Mouse (Mus musculus) adrenal gland, adult (tissue): ENCODE measurements around the gene Gm20388.

Experiments used
- DNase-seq, 2 experiments: peaks; one replicate each; pipeline ENCODE4 v3.0.0; 2022 to 2023; ENCODE audit warnings: low spot score in 1 of 2; ENCODE audit not compliant: inconsistent age in 2 of 2

Gm20388 gene

DNA sequence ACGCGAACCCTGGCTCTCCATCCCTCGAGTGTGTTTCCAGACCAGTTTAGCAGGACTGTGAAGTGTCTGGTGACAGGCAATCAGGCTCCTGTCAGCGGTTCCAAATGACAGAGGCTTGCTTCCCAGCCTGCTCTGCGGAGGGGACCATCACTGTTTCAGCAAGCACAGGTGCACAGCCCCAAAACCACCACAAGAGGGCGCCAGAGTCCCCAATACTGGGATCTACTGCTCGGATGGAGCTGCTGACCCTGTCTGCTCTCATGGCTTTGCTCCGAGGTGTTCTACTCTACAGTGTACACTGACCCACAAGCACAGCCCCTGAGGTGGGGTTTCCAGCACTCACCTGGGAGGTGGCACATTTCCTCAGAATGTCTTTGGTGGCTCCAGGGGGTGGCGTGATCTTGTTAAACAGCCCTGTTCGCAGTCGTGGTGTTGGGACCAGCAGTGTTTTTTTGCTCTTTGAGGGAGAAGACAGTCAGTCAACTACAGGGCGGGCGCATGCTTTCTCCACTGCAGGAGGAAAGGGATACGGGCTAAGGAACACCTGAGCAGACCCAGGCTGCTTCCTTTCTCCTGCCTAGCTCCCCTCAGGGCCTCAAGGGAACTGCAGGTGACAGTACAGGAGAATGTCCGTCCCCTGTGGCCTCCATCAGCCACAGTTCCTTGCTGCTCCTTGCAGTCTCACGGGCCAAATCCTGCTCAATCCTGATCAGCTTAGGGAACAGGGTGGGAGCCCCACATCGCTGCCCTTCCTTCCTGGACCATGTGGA, 1193.6 kb downstream of the Gm20388 start:
- peak; percentile 71 to 91 for DNase-seq

DNA sequence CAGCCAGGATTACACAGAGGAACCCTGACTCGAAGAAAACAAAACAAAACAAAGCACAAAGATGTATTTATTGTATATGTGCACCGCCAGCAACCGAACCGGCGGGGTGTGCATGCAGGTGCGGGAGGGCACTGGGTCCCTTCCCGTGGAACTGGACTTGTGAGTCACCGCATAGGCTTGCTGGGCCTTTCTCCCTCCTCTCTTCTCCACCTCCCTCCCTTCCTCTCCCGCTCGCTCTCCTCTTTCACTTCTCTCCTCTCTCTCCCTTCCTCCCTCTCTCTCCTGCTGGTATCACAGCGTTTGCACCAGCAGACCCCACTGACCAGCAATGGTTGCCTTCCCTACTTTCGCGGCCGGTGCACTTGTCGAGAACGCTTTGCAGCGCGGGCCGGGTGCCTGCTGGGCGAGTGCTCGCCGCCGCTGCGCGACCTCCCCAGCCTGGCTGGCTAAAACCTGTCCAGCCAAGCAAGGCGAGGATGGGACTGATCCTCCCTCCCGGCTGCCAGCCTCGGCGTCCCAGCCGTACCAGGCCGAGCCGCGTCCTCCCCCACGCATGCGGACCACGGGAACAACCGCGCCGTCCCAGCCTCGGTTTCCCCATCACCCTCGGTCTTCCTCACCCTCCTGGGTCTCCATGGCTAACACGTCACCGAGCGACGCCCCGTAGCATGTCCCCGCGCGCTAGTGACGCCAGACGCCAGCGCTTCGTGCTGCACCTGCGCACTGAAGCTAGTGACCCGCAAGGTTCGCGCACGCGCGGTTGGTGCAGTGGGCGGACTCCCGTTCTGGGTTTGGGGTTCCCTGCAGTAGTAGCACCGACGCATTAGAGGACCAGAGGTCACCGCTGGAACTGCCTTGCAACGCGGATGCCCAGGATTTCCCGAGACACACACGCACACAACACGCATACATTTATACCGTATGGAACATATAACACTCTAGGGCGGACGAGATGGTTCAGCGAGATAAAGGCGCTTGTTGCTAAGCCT, 1197.3 kb downstream of the Gm20388 start, which contains the start of gene Mthfsd:
Mthfsd (minus strand) TSS at position 725 of the 989 bp plus-strand sequence.
- DNase-seq: peak; percentile 99

DNA sequence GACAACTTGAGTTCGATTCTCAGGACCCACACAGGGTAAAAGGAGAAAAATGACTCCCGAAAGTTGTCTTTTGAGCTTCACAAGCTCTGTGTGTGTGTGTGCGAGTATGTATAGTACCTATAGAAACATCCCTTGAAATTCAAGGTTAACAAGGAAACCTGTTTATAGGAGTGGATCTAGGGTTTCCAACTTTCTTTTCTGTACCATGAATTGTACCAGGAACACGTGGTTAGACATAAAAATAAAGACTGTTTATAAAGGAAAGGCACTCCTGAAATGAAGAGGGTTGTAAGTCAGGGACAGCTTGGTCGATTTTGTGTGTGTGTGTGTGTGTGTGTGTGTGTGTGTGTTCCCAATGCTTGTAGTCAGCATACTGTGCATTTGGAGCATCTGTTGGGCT, 1198.0 kb downstream of the Gm20388 start:
- DNase-seq: no peak

DNA sequence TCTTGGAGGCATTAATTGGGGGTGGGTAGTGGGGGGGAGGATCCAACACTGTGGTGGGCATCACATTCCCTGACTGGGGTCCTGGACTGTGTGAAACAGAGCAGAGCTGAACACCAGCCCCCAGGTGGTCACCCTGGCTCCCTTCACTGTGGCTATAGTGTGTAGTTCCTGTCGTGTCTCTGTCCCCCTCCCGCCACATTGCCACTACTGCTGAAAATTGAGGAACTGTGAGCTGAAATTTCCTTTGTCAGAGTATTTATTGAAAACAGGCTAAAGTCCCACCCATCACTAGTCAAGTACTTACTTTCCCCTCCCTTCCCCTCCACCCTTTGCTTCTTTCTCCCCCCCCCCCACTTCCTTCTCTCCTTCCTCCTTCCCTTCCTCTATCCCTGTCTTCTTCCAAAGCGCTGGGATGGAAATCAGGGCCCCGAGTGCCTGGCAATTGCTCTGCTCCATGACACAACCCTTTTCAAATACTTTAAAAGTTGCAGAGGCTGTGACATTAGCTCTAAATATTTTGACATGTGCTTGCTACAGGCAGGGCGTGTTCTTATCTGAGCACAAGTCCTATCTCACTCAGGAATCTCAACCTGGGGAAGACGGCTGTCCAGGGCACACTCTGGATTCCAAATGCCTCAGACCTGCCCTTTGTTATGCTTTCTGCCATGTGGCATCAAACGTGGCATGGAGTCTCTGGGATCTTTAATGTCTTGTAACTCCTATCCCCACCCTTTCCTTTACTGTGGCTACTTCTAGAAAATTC, 1200.7 kb downstream of the Gm20388 start:
- DNase-seq: no peak

DNA sequence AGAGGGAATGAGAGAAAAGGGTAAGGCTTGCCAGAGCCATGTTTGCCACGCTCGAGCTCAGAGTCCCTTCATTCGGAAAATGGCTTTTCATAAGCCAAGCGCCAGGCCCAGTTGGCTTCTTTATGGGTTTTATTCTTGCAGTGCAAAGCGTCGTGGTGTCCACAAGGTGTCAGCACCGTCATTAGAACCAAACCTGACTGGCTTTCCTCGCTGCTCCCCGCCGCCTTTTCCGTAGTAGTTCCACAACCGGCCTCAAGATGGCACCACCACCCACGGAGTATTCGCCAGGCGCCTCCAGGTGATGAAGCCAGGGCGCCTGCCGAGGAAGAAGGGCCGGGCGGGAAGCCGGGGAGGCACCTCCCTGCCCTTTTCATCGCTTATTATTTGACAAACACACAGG, 1202.6 kb downstream of the Gm20388 start:
- DNase-seq: peak; percentile 94 to 99

DNA sequence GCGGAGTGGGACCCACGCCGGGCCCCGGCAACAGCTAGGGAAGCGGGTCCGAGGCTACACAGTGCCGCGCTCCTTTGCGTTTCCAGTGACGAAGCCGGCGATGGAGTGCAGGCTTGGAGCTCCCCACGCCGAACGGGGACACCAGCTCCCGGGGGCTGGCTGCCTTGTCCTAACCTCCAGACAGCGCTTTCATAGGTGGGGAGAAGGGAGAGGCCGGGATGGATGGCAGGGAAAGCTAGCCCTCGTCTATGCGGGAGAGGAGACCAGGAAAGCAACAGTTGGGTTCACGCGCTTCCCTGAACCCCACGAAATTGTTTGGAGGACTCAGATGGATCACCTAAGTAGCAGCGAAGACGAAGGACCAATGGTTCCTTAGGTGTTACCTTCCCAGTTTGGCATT, 1204.5 kb downstream of the Gm20388 start:
- no peak for DNase-seq

DNA sequence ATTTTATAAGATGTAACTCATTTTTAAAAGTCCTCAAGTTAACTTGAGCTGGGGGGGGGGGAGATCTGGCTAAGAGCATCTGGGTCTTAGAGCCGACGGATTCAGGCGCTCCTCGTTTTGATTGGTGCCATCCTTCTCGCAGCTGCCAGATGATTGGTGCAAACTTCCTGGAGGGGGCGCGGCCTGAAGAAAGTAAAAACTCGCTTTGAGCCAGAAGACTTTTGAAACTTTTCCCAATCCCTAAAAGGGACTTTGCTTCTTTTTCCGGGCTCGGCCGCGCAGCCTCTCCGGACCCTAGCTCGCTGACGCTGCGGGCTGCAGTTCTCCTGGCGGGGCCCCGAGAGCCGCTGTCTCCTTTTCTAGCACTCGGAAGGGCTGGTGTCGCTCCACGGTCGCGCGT, 1205.3 kb downstream of the Gm20388 start, which contains the start of gene Foxc2:
Foxc2 (plus strand) TSS at position 224 of the 400 bp plus-strand sequence.
- peak; percentile 87 to 95 for DNase-seq

DNA sequence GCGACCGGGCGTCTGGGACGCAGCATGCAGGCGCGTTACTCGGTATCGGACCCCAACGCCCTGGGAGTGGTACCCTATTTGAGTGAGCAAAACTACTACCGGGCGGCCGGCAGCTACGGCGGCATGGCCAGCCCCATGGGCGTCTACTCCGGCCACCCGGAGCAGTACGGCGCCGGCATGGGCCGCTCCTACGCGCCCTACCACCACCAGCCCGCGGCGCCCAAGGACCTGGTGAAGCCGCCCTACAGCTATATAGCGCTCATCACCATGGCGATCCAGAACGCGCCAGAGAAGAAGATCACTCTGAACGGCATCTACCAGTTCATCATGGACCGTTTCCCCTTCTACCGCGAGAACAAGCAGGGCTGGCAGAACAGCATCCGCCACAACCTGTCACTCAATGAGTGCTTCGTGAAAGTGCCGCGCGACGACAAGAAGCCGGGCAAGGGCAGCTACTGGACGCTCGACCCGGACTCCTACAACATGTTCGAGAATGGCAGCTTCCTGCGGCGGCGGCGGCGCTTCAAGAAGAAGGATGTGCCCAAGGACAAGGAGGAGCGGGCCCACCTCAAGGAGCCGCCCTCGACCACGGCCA, 1206.0 kb downstream of the Gm20388 start:
- peak in 1 of 2 experiments; percentile 72 for DNase-seq

DNA sequence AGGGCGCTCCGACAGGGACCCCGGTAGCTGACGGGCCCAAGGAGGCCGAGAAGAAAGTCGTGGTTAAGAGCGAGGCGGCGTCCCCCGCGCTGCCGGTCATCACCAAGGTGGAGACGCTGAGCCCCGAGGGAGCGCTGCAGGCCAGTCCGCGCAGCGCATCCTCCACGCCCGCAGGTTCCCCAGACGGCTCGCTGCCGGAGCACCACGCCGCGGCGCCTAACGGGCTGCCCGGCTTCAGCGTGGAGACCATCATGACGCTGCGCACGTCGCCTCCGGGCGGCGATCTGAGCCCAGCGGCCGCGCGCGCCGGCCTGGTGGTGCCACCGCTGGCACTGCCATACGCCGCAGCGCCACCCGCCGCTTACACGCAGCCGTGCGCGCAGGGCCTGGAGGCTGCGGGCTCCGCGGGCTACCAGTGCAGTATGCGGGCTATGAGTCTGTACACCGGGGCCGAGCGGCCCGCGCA, 1206.6 kb downstream of the Gm20388 start:
- peak in 1 of 2 experiments; percentile 57 for DNase-seq

DNA sequence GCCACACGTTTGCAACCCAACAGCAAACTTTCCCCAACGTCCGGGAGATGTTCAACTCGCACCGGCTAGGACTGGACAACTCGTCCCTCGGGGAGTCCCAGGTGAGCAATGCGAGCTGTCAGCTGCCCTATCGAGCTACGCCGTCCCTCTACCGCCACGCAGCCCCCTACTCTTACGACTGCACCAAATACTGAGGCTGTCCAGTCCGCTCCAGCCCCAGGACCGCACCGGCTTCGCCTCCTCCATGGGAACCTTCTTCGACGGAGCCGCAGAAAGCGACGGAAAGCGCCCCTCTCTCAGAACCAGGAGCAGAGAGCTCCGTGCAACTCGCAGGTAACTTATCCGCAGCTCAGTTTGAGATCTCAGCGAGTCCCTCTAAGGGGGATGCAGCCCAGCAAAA, 1207.3 kb downstream of the Gm20388 start:
- DNase-seq: no peak

DNA sequence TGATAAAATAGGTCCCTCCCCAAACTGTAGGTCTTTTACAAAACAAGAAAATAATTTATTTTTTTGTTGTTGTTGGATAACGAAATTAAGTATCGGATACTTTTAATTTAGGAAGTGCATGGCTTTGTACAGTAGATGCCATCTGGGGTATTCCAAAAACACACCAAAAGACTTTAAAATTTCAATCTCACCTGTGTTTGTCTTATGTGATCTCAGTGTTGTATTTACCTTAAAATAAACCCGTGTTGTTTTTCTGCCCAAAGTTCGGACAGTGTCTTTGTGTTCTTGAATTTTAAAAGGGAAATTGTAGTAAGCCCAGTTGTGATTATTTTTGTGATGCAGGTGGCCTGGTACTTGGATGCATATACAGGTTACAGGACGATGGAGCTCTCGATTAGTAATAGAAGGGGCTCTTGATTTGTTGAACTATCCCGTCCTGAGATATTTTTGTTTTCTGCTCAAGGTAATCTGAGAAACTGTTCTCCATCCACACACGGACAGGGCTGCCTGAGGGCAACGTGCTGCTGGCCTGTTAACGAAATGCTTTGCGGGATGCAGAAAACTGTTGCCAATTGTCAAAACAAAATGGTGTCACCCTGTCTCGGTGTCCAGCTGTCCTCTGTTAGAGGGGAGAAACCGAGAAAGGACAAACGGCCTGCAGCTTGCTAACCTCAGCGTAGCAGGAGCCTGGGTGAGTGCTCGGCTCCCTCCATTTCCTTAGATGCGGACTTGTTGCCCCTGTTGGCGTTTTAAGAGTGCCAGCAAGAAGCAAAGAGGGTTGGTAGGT, 1208.2 kb downstream of the Gm20388 start:
- DNase-seq: no peak

DNA sequence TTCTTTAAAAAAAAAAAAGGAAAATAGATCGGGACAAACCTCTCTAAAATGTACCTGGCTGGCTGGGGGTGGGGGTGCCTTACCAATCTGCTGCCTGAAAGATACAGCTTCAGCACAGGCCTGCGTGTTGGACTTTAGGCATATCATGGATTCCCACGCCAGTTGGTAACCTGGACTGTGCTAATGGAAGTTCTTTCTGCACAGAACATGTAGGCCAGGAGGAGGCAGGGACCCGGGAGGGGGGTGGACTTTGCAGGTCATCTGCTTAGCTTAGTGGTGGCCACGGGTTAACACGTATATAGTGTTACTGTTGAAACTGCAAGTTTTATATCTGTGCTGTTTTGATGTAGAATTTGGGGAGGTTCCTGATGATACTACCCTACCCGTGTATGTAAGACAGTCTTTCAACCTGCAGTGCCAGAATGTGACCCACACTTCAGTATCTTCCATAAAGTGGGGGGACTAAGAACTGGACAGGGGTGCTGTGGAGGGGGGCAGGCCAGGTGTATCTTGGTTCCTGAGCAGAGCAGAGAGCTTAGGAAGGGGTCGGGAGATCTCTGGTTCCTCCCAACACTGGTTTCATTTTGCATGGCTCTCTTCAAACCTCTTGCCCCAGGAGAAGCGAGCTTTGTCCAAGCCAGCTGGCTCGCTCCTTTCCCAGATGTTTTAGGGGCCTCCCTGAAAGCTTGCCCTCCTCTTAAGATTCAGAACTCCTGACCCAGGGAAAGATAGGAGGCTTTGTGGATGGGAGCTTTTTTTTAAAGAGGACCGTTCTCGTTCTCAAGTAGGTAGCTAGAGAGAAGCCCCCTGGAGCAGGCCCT, 1209.2 kb downstream of the Gm20388 start:
- DNase-seq: no peak

DNA sequence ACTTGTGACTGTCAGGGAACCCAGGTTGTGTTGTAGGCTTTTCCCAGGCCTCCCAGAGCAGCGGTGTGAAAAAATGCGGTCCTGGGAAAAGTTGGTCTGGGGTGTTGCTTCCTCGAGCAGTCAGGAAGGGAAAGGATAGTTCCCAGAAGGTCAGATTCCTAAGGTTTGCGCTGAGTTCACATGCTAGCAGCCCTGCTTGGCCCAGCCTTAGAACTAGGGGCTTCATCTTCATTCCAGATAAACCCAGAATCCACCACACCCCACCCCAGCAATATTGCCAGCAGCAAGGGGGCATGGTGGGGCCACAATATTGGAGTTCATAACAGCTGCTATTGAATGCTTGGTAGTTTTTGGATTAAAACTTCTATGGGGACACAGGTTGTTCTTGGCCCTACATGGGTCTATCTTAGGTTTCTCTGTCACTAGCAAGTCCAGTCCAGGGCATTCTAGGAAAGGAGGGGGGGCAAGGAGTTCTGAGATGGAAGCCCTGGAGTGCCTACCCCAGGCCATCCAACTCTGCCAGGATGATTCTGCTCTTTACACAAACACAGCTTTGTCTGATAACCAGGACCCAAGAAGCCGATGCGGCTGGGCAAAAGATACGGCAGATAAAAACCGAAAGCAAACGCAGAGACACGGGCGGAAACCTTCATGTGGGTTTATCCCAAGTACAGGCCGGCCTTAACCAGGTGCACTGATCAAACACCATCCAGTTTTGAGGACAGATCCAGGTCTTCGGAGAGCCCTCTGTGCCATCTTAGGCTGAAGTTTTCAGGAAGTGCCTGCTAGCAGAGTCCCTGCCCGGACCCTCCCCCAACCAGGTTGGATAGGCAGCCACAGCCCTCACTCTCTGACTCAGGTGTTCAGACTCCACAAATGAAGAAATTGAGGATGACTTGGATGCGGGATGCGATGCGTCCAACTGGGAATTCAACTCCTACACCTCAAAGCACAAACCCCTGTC, 1210.1 kb downstream of the Gm20388 start:
- no peak for DNase-seq

DNA sequence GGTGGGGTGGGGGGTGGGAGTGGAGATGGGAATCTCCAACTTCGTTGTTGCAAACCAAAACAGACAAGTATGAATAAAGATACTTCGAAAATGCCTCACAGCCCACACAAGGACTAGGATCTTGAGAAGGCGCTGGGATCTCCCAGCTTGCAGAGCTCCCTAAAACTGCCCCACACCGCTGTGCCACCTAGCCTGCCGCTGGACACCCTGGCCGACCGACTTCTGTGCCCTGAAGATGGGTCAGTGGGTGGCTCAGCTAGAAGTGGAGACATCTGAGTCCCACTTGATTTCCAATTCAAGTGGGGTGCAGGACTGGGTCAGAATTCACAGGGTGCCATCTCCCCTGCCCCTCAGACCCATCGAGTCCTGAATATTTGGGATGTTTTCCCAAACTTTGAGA, 1211.1 kb downstream of the Gm20388 start:
- DNase-seq: no peak

DNA sequence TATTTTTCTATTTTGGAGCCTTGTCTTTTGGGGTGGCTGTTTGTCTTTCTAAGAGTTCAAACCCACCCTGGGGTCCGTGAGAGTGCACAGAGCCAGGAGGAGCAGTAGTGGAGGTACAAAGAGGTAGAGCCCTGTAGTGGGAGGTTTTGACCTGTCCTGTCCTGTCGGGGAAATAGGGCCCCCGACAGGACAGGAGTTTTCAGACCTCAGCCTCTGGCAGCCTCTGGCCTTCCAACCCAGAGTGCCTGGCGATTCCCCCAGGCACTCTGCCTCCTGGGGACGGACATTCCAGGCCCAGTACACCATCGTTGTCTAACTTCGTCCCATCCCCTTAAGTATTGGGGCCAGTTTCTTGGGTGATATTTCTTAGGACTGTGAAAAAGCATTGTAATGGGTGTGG, 1211.7 kb downstream of the Gm20388 start:
- DNase-seq: no peak

DNA sequence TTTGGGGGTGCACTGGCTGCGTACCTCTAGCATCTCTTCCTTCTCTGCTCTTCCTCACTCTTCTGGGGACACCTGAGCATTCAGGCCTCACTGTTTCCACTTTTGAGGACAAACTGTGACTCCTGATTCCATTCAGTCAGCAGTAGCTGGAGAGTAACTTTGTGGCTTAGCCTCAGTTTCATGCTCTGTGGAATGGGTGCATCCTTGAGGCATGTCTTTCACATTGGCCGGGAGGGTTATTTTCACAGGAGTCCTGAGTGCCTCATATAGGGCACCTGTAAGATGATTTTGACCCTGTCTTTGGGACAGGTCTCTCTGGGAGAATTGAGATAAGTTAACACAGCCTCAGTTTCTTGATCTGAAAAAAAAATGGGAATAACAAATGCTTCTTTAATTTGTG, 1212.5 kb downstream of the Gm20388 start:
- DNase-seq: no peak

DNA sequence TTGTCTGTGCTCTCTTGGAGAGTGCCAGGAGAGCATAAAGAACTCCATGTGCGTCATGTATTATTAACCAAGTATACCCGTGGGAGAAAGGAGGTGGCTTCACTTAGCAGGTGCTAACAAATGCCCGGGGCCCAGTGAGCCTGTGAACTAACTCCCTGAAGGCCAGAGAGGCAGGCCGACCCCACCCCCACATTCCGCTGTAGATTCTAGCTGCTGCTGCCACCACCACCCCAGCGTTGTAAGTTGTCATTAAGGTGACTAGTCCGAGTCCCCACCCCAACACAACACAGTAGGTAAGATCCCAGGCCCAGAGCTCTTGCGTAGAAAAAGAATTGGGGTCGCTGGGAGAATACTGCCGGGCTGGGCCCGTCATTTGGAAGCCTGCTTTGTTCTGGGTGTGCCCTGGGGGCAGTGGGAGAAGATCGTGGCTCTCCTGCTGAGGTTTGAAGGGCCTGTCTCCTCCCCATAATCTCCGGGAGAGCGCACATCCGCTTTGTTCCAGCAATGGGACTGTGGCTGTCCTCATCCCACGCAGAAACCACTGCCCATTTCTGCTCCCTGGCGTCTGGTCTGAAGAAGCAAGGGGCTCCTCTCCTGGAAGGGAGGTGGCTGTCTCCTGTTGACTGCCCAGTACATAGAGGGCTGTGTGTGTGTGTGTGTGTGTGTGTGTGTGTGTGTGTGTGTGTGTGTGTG, 1214.1 kb downstream of the Gm20388 start:
- no peak for DNase-seq
